Mouse (Mus musculus) cortical plate, adult 2 months (tissue): ENCODE data around the gene Clca4b.

Experiments used
- CTCF ChIP-seq: fragments of 200-500 bp; IDR thresholded peaks from 2 replicates; pipeline ENCODE4 v1.5.1; 2011; ENCODE audit warnings: mild to moderate bottlenecking, control low read depth, low read length; ENCODE audit not compliant: insufficient read depth; ENCODE audit errors: extremely low read depth
- POLR2A ChIP-seq: fragments of 200-500 bp; IDR thresholded peaks from 2 replicates; pipeline ENCODE4 v1.6.1; 2011; ENCODE audit warnings: mild to moderate bottlenecking, low read length, control low read depth; ENCODE audit not compliant: insufficient read depth; ENCODE audit errors: extremely low read depth

GRCm38 (mm10) chr3:144932335-144932734 lies at the start of gene Clca4b:
- TF ChIP-seq CTCF (no peak), POLR2A (no peak)
